Mouse (Mus musculus) inflammation-experienced regulatory T-cells, adult 6 months (primary cell): Measurements from ENCODE around the gene Rsc1a1. TPM values are rescaled to one million over a fixed set of nuclear protein-coding genes. Genes with fewer than 3 reads are reported as not detected.

Experiments
- ATAC-seq: one replicate; pipeline ENCODE4 v1.8.0; 2017
- polyA plus RNA-seq, 3 experiments: library from polyadenylated mRNA; unstranded; fragments of 100-300 nt; shearing (Covaris generic); gene quantifications; one replicate each; pipeline ENCODE4 v1.2.1; 2017

The Rsc1a1 gene
- polyA plus RNA-seq, 3 experiments from 2014 or later: not detected

- ATAC-seq: no peak
Measured at GRCm38 (mm10) chr4:141653044-141653443, 32.4 kb downstream of the Rsc1a1 start.

- no peak for ATAC-seq
Measured at GRCm38 (mm10) chr4:141651944-141652343, 33.5 kb downstream of the Rsc1a1 start.

GRCm38 (mm10) chr4:141651286-141651685, 34.1 kb downstream of the Rsc1a1 start:
- ATAC-seq: no peak

GRCm38 (mm10) chr4:141649244-141649643, 36.2 kb downstream of the Rsc1a1 start:
- no peak for ATAC-seq

- ATAC-seq: no peak
Measured at GRCm38 (mm10) chr4:141648262-141648661, 37.1 kb downstream of the Rsc1a1 start.

GRCm38 (mm10) chr4:141647187-141647586, 38.2 kb downstream of the Rsc1a1 start:
- no peak for ATAC-seq

GRCm38 (mm10) chr4:141645988-141646387, 39.4 kb downstream of the Rsc1a1 start:
- no peak for ATAC-seq

GRCm38 (mm10) chr4:141643118-141643855, 42.1 kb downstream of the Rsc1a1 start:
- ATAC-seq: no peak

- no peak for ATAC-seq
Measured at GRCm38 (mm10) chr4:141641961-141642811, 43.2 kb downstream of the Rsc1a1 start.

- no peak for ATAC-seq
Measured at GRCm38 (mm10) chr4:141641353-141641771, 44.0 kb downstream of the Rsc1a1 start.

- no peak for ATAC-seq
Measured at GRCm38 (mm10) chr4:141639474-141639873, 45.9 kb downstream of the Rsc1a1 start.

GRCm38 (mm10) chr4:141636693-141637092, 48.7 kb downstream of the Rsc1a1 start:
- ATAC-seq: no peak

- no peak for ATAC-seq
Measured at GRCm38 (mm10) chr4:141635991-141636390, 49.4 kb downstream of the Rsc1a1 start.

Other genes starting within 250 kb of the Rsc1a1 start
- not detected for gene Srarp, start 249.5 kb downstream of the Rsc1a1 start, polyA plus RNA-seq
- gene Zbtb17, start 240.9 kb downstream of the Rsc1a1 start, polyA plus RNA-seq: 10 to 100 TPM; 12.6 to 16.9 (median 14.1) TPM
- 10 to 100 TPM in 2 of 3 experiments, 1 to 10 TPM in 1; 8.6 to 17.1 (median 14.3) TPM for gene Spen, start 147.0 kb downstream of the Rsc1a1 start, polyA plus RNA-seq
- gene Fblim1, start 79.5 kb downstream of the Rsc1a1 start, polyA plus RNA-seq: under 1 TPM in 1 of 3 experiments, not detected in 2; 0.43 TPM
- under 1 TPM in 1 of 3 experiments, not detected in 2; 0.78 TPM for gene Tmem82, start 67.0 kb downstream of the Rsc1a1 start, polyA plus RNA-seq
- gene Slc25a34, start 61.8 kb downstream of the Rsc1a1 start, polyA plus RNA-seq: under 1 TPM in 1 of 3 experiments, not detected in 2; 0.13 TPM
- gene Plekhm2, start 20.7 kb downstream of the Rsc1a1 start, polyA plus RNA-seq: 1 to 10 TPM; 3.6 to 4.5 (median 4.2) TPM
- gene Ddi2, start 37.8 kb upstream of the Rsc1a1 start, polyA plus RNA-seq: 10 to 100 TPM; 14.6 to 17.1 (median 16.9) TPM
- not detected for gene Agmat, start 61.1 kb upstream of the Rsc1a1 start, polyA plus RNA-seq
- 1 to 10 TPM; 3.0 to 3.7 (median 3.6) TPM for gene Dnajc16, start 105.3 kb upstream of the Rsc1a1 start, polyA plus RNA-seq
- gene Casp9, start 108.0 kb upstream of the Rsc1a1 start, polyA plus RNA-seq: 10 to 100 TPM in 1 of 3 experiments, 1 to 10 TPM in 2; 6.9 to 10.9 (median 6.9) TPM
- not detected for gene Cela2a, start 140.6 kb upstream of the Rsc1a1 start, polyA plus RNA-seq
- gene Ctrc, start 160.8 kb upstream of the Rsc1a1 start, polyA plus RNA-seq: not detected
- 10 to 100 TPM; 26.9 to 64.6 (median 28.4) TPM for gene Efhd2, start 189.3 kb upstream of the Rsc1a1 start, polyA plus RNA-seq